Mouse (Mus musculus) bone marrow, adult 2 months (tissue): Measurements from ENCODE around the gene Fam241b. TPM values are rescaled to one million over a fixed set of nuclear protein-coding genes. Genes with fewer than 3 reads are reported as not detected.

Experiments used
- H3K27ac ChIP-seq: fragments of 200-500 bp; 2 replicates; pipeline ENCODE4 v1.5.1; 2012; ENCODE audit warnings: low read depth, mild to moderate bottlenecking, control low read depth, inconsistent platforms, low read length; ENCODE audit not compliant: control insufficient read depth, poor library complexity, insufficient read depth
- H3K4me1 ChIP-seq: fragments of 200-500 bp; 2 replicates; pipeline ENCODE4 v1.6.1; 2011; ENCODE audit warnings: low read length; ENCODE audit not compliant: control insufficient read depth, insufficient read depth
- H3K4me3 ChIP-seq: fragments of 200-500 bp; replicated peaks from 2 replicates; pipeline ENCODE3; 2011; ENCODE audit warnings: mild to moderate bottlenecking, low read depth, low read length, control low read depth; ENCODE audit not compliant: control insufficient read depth
- CTCF ChIP-seq: fragments of 200-500 bp; IDR thresholded peaks from 2 replicates; pipeline ENCODE4 v1.5.1; 2011; ENCODE audit warnings: low read length, control low read depth; ENCODE audit not compliant: control insufficient read depth, insufficient read depth
- POLR2A ChIP-seq: fragments of 200-500 bp; IDR thresholded peaks from 2 replicates; pipeline ENCODE4 v1.6.1; 2011; ENCODE audit warnings: low read depth, mild to moderate bottlenecking, control low read depth, low read length, borderline replicate concordance; ENCODE audit not compliant: control insufficient read depth
- WGBS: fragments of 180-500 bp; shearing (Covaris S2); methylation state at CpG from one replicate; pipeline ENCODE4 v1.1.7; 2018; 5-methylcytosine and 5-hydroxymethylcytosine counted together
- polyA plus RNA-seq: library from polyadenylated mRNA; stranded (reverse); fragments of >200 nt; gene quantifications from 2 replicates; pipeline ENCODE4 v1.2.4, GENCODE M21; 2011; ENCODE audit warnings: low replicate concordance; ENCODE audit not compliant: missing spikeins, insufficient read depth, insufficient read length

The Fam241b gene
- polyA plus RNA-seq, 1 experiment, result 2.0 TPM

- H3K4me1 ChIP-seq, result no peaks in the 10 kb centered on the region
- 83% methylated on average over 3 of the region's 3 CpGs for WGBS
- no peak overlapping the region for H3K4me3 ChIP-seq
- TF ChIP-seq POLR2A (no peak), CTCF (no peak)
- no peak overlapping the region for H3K27ac ChIP-seq
These were observed 73.8 kb downstream of the Fam241b start for GRCm38 (mm10) chr10:62069946-62070345.

GRCm38 (mm10) chr10:62069398-62069797, 74.3 kb downstream of the Fam241b start:
- whole genome bisulfite sequencing, result 45% methylated on average over 7 of the region's 7 CpGs
- H3K27ac ChIP-seq, result no peak overlapping the region
- no peak for TF ChIP-seq CTCF
- TF ChIP-seq POLR2A, result no peak

GRCm38 (mm10) chr10:62068532-62068931, 75.2 kb downstream of the Fam241b start:
- 89% methylated on average over 9 of the region's 9 CpGs for WGBS
- Histone ChIP-seq H3K4me1 (no peaks in the 10 kb centered on the region), H3K27ac (no peak overlapping the region), H3K4me3 (no peak overlapping the region)
- TF ChIP-seq CTCF (no peak), POLR2A (no peak)

More at GRCm38 (mm10) chr10:62069398-62069797, 74.3 kb downstream of the Fam241b start:
- Histone ChIP-seq H3K4me3 (no peak overlapping the region), H3K4me1 (no peaks in the 10 kb centered on the region)

- 4% methylated on average over 7 of the region's 7 CpGs for WGBS
These were observed 77.5 kb downstream of the Fam241b start for GRCm38 (mm10) chr10:62066213-62066612.

GRCm38 (mm10) chr10:62062786-62063185, 80.9 kb downstream of the Fam241b start:
- H3K4me1 ChIP-seq, result no peaks in the 10 kb centered on the region
- no peak overlapping the region for H3K4me3 ChIP-seq
- TF ChIP-seq CTCF, result peak; percentile 9; the same call in 1 of the 2 replicates
- no peak for TF ChIP-seq POLR2A
- 69% methylated on average over 5 of the region's 5 CpGs for whole genome bisulfite sequencing
- no peak overlapping the region for H3K27ac ChIP-seq

More at GRCm38 (mm10) chr10:62066213-62066612, 77.5 kb downstream of the Fam241b start:
- Histone ChIP-seq H3K4me3 (no peak overlapping the region), H3K4me1 (no peaks in the 10 kb centered on the region), H3K27ac (no peak overlapping the region)
- TF ChIP-seq POLR2A, result no peak
- no peak for TF ChIP-seq CTCF

GRCm38 (mm10) chr10:62060969-62061678, 82.6 kb downstream of the Fam241b start:
- TF ChIP-seq CTCF (no peak), POLR2A (no peak)
- H3K27ac ChIP-seq, result no peak overlapping the region
- WGBS, result 67% methylated on average over 14 of the region's 14 CpGs
- no peak overlapping the region for H3K4me3 ChIP-seq
- H3K4me1 ChIP-seq, result no peaks in the 10 kb centered on the region

GRCm38 (mm10) chr10:62060224-62060913, 83.4 kb downstream of the Fam241b start:
- TF ChIP-seq CTCF (no peak), POLR2A (no peak)
- 51% methylated on average over 16 of the region's 16 CpGs for WGBS

GRCm38 (mm10) chr10:62058508-62059375, 85.0 kb downstream of the Fam241b start:
- Histone ChIP-seq H3K4me1 (no peaks in the 10 kb centered on the region), H3K4me3 (no peak overlapping the region), H3K27ac (no peak overlapping the region)
- 77% methylated on average over 13 of the region's 13 CpGs for WGBS
- TF ChIP-seq POLR2A (no peak), CTCF (no peak)

More at GRCm38 (mm10) chr10:62060224-62060913, 83.4 kb downstream of the Fam241b start:
- Histone ChIP-seq H3K27ac (no peak overlapping the region), H3K4me3 (no peak overlapping the region), H3K4me1 (no peaks in the 10 kb centered on the region)

Other genes with a start within 250 kb of the Fam241b start
- 0.56 TPM in 1 of 2 replicates, not detected in the other for gene Col13a1, start 164.8 kb downstream of the Fam241b start, polyA plus RNA-seq
- not detected in 2 replicates for gene Neurog3, start 10.8 kb downstream of the Fam241b start, polyA plus RNA-seq
- gene Tspan15, start 87.3 kb upstream of the Fam241b start, polyA plus RNA-seq, result 2.7 and 5.3 TPM in 2 replicates
- not detected in 2 replicates for gene Tacr2, start 108.5 kb upstream of the Fam241b start, polyA plus RNA-seq
- gene Hk1, start 236.0 kb upstream of the Fam241b start, polyA plus RNA-seq, result 55.8 and 93.6 TPM in 2 replicates